Mouse (Mus musculus): ENCODE data around the gene Macf1. TPM values are rescaled to one million over a fixed set of nuclear protein-coding genes. Genes with fewer than 3 reads are reported as not detected.

Gene Macf1
- polyA plus RNA-seq, 1 experiment, result 137 TPM

- Histone ChIP-seq H3K4me1 (ENCODE audit: control insufficient read depth, insufficient read depth, low read length) (no peaks in the 10 kb centered on the region), H3K27ac (ENCODE audit: insufficient read depth, low read length) (no peak overlapping the region)
- TF ChIP-seq CTCF (IDR thresholded peaks at IDR 0.05; ENCODE audit: extremely low read depth, insufficient read depth, low read length), result no peak
- no peak for TF ChIP-seq POLR2A (IDR thresholded peaks at IDR 0.05; ENCODE audit: extremely low read depth, insufficient read depth, low read length)
Observed at GRCm38 (mm10) chr4:123306999-123307398, 377.2 kb downstream of the Macf1 start.

GRCm38 (mm10) chr4:123305789-123306188, 378.4 kb downstream of the Macf1 start:
- TF ChIP-seq POLR2A (IDR thresholded peaks at IDR 0.05; ENCODE audit: extremely low read depth, insufficient read depth, low read length) (no peak), CTCF (IDR thresholded peaks at IDR 0.05; ENCODE audit: extremely low read depth, insufficient read depth, low read length) (peak; percentile 69)
- H3K27ac ChIP-seq (ENCODE audit: insufficient read depth, low read length), result no peak overlapping the region
- H3K4me1 ChIP-seq (ENCODE audit: control insufficient read depth, insufficient read depth, low read length), result no peaks in the 10 kb centered on the region
- no peak overlapping the region for H3K4me3 ChIP-seq (ENCODE audit: insufficient read depth, low read length)

More at GRCm38 (mm10) chr4:123306999-123307398, 377.2 kb downstream of the Macf1 start:
- no peak overlapping the region for H3K4me3 ChIP-seq (ENCODE audit: insufficient read depth, low read length)

Other genes with a start within 250 kb of the Macf1 start
- 460 and 497 TPM in 2 replicates for gene Ndufs5, start 33.8 kb upstream of the Macf1 start, polyA plus RNA-seq (2012; rRNA removed)
- gene Akirin1, start 66.0 kb upstream of the Macf1 start, polyA plus RNA-seq (2012; rRNA removed), result 53.0 and 55.7 TPM in 2 replicates
- gene Rhbdl2, start 103.5 kb upstream of the Macf1 start, polyA plus RNA-seq (2012; rRNA removed), result 1.3 TPM in 2 replicates
- not detected in 2 replicates for gene 4933427I04Rik, start 175.3 kb upstream of the Macf1 start, polyA plus RNA-seq (2012; rRNA removed)
- 10.5 and 17.1 TPM in 2 replicates for gene Mycbp, start 220.5 kb upstream of the Macf1 start, polyA plus RNA-seq (2012; rRNA removed)
- gene Rragc, start 233.1 kb upstream of the Macf1 start, polyA plus RNA-seq (2012; rRNA removed), result 72.9 and 73.0 TPM in 2 replicates
- not detected in 2 replicates for gene 4930535I16Rik, start 233.7 kb upstream of the Macf1 start, polyA plus RNA-seq (2012; rRNA removed)